Mouse (Mus musculus) kidney, adult 2 months (tissue): ENCODE data around the gene Usp31.

Source experiments
- CTCF ChIP-seq: fragments of 200-500 bp; conservative IDR thresholded peaks from 2 replicates; pipeline ENCODE4 v1.5.1; 2011; ENCODE audit warnings: low read depth, mild to moderate bottlenecking, control low read depth, low read length, moderate library complexity, mixed read lengths; ENCODE audit not compliant: insufficient read depth, insufficient read length
- POLR2A ChIP-seq: fragments of 200-500 bp; IDR thresholded peaks from one replicate; pipeline ENCODE4 v1.6.1; 2011; ENCODE audit warnings: low read depth, low read length, control low read depth

DNA sequence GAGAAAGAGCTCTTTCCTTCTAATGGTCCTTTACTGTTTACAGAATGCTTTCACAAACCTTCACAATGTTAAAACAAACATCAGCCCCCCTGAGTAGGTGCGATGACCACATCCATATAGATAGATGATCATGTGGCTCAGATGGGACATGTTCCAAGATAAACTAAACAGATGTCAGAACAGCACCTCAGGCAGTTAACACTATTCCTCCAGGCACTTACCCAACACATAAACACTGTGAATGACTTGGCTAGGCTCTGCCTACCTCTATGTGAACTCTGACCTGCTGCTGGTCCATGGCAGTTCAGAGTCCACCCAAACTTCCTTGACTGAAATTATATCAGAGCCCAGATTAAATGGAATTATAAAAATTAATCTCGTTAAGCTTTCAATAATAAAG, 54.4 kb downstream of the Usp31 start:
- TF ChIP-seq POLR2A (no peak), CTCF (no peak)
